Mouse (Mus musculus) erythroblast, adult 5-6 weeks (primary cell): Measurements from ENCODE around the gene Ccl22. TPM values are rescaled to one million over a fixed set of nuclear protein-coding genes. Genes with fewer than 3 reads are reported as not detected.

Experiments used
- total RNA-seq, 2 experiments: library from RNA; stranded (forward) in 1 of 2; stranded (reverse) in 1 of 2; fragments of 150-400 nt in 1 of 2; fragments of 200-764, 138-1000 nt in 1 of 2; gene quantifications; 2 replicates each; pipeline versions ENCODE4 v1.2.3 to v1.2.4; 2015 to 2017; ENCODE audit warnings: low replicate concordance in 2 of 2

Ccl22 gene
- total RNA-seq, 2 experiments from 2014 or later: 0.68 to 2.5 TPM

Other genes starting within 250 kb of the Ccl22 start
- gene Cpne2, start 212.6 kb upstream of the Ccl22 start, total RNA-seq (2015; ENCODE audit: low replicate concordance): 39.0 and 44.9 TPM in 2 replicates
- gene Cpne2, start 212.6 kb upstream of the Ccl22 start, total RNA-seq (2017; ENCODE audit: low replicate concordance): 16.8 and 30.0 TPM in 2 replicates
- 13.0 and 19.2 TPM in 2 replicates for gene Rspry1, start 143.7 kb upstream of the Ccl22 start, total RNA-seq (2015; ENCODE audit: low replicate concordance)
- gene Rspry1, start 143.7 kb upstream of the Ccl22 start, total RNA-seq (2017; ENCODE audit: low replicate concordance): 7.8 and 12.7 TPM in 2 replicates
- 9.8 and 15.9 TPM in 2 replicates for gene Fam192a, start 143.6 kb upstream of the Ccl22 start, total RNA-seq (2015; ENCODE audit: low replicate concordance)
- gene Fam192a, start 143.6 kb upstream of the Ccl22 start, total RNA-seq (2017; ENCODE audit: low replicate concordance): 40.8 and 44.3 TPM in 2 replicates
- gene Arl2bp, start 79.0 kb upstream of the Ccl22 start, total RNA-seq (2015; ENCODE audit: low replicate concordance): 16.1 and 18.0 TPM in 2 replicates
- 27.9 and 32.5 TPM in 2 replicates for gene Arl2bp, start 79.0 kb upstream of the Ccl22 start, total RNA-seq (2017; ENCODE audit: low replicate concordance)
- gene Pllp, start 49.3 kb upstream of the Ccl22 start, total RNA-seq (2015; ENCODE audit: low replicate concordance): not detected in 2 replicates
- not detected in 2 replicates for gene Pllp, start 49.3 kb upstream of the Ccl22 start, total RNA-seq (2017; ENCODE audit: low replicate concordance)
- 0.63 TPM in 1 of 2 replicates, not detected in the other for gene Cx3cl1, start 26.4 kb downstream of the Ccl22 start, total RNA-seq (2015; ENCODE audit: low replicate concordance)
- gene Cx3cl1, start 26.4 kb downstream of the Ccl22 start, total RNA-seq (2017; ENCODE audit: low replicate concordance): 0.77 and 2.4 TPM in 2 replicates
- gene Ccl17, start 64.9 kb downstream of the Ccl22 start, total RNA-seq (2015; ENCODE audit: low replicate concordance): not detected in 2 replicates
- gene Ccl17, start 64.9 kb downstream of the Ccl22 start, total RNA-seq (2017; ENCODE audit: low replicate concordance): 0.77 TPM in 1 of 2 replicates, not detected in the other
- gene Coq9, start 92.7 kb downstream of the Ccl22 start, total RNA-seq (2015; ENCODE audit: low replicate concordance): 4.4 and 10.7 TPM in 2 replicates
- 27.3 and 54.5 TPM in 2 replicates for gene Coq9, start 92.7 kb downstream of the Ccl22 start, total RNA-seq (2017; ENCODE audit: low replicate concordance)
- gene Ciapin1, start 92.8 kb downstream of the Ccl22 start, total RNA-seq (2015; ENCODE audit: low replicate concordance): 16.7 and 30.3 TPM in 2 replicates
- gene Ciapin1, start 92.8 kb downstream of the Ccl22 start, total RNA-seq (2017; ENCODE audit: low replicate concordance): 27.0 and 27.2 TPM in 2 replicates
- 29.8 and 37.4 TPM in 2 replicates for gene Polr2c, start 111.9 kb downstream of the Ccl22 start, total RNA-seq (2015; ENCODE audit: low replicate concordance)
- 26.9 and 36.0 TPM in 2 replicates for gene Polr2c, start 111.9 kb downstream of the Ccl22 start, total RNA-seq (2017; ENCODE audit: low replicate concordance)
- 1.2 and 1.5 TPM in 2 replicates for gene Dok4, start 130.7 kb downstream of the Ccl22 start, total RNA-seq (2015; ENCODE audit: low replicate concordance)
- 4.0 and 6.0 TPM in 2 replicates for gene Dok4, start 130.7 kb downstream of the Ccl22 start, total RNA-seq (2017; ENCODE audit: low replicate concordance)
- gene Ccdc102a, start 172.5 kb downstream of the Ccl22 start, total RNA-seq (2015; ENCODE audit: low replicate concordance): not detected in 2 replicates
- gene Ccdc102a, start 172.5 kb downstream of the Ccl22 start, total RNA-seq (2017; ENCODE audit: low replicate concordance): 1.3 and 1.4 TPM in 2 replicates
- gene Adgrg5, start 178.1 kb downstream of the Ccl22 start, total RNA-seq (2015; ENCODE audit: low replicate concordance): 0.19 and 1.0 TPM in 2 replicates
- 0.85 TPM in 1 of 2 replicates, not detected in the other for gene Adgrg5, start 178.1 kb downstream of the Ccl22 start, total RNA-seq (2017; ENCODE audit: low replicate concordance)
- gene Adgrg1, start 229.2 kb downstream of the Ccl22 start, total RNA-seq (2015; ENCODE audit: low replicate concordance): 28.2 and 32.1 TPM in 2 replicates
- gene Adgrg1, start 229.2 kb downstream of the Ccl22 start, total RNA-seq (2017; ENCODE audit: low replicate concordance): 7.1 and 7.5 TPM in 2 replicates